Mouse (Mus musculus): ENCODE results near the gene Apbb2. TPM values are rescaled to one million over a fixed set of nuclear protein-coding genes. Genes with fewer than 3 reads are reported as not detected.
A peak's percentile ranks its signal among the peaks of the same experiment; 100 is the strongest.

The Apbb2 gene
- total RNA-seq, 2 experiments from 2014 or later: 47.3 to 60.3 TPM

- DNase-seq: peak; percentile 16
These were observed 280.0 kb downstream of the Apbb2 start for GRCm38 (mm10) chr5:66338583-66338982.

- peak; percentile 65 for DNase-seq
These were observed 280.6 kb downstream of the Apbb2 start for GRCm38 (mm10) chr5:66337969-66338345.

- DNase-seq: peak; percentile 74
These were observed 281.3 kb downstream of the Apbb2 start for GRCm38 (mm10) chr5:66337025-66337968.

GRCm38 (mm10) chr5:66330806-66331205 is 287.8 kb downstream of the Apbb2 start:
- DNase-seq: no peak

- no peak for DNase-seq
These were observed 289.8 kb downstream of the Apbb2 start for GRCm38 (mm10) chr5:66328766-66329165.

- DNase-seq: no peak
These were observed 290.4 kb downstream of the Apbb2 start for GRCm38 (mm10) chr5:66327949-66328726.

- DNase-seq: peak; percentile 9
These were observed 292.2 kb downstream of the Apbb2 start for GRCm38 (mm10) chr5:66326395-66326794.

- DNase-seq: no peak
These were observed 295.0 kb downstream of the Apbb2 start for GRCm38 (mm10) chr5:66323603-66324002.

- no peak for DNase-seq
These were observed 295.5 kb downstream of the Apbb2 start for GRCm38 (mm10) chr5:66323131-66323530.

- DNase-seq: no peak
These were observed 298.7 kb downstream of the Apbb2 start for GRCm38 (mm10) chr5:66319827-66320404.

GRCm38 (mm10) chr5:66319341-66319740 is 299.2 kb downstream of the Apbb2 start:
- peak; percentile 84 for DNase-seq

GRCm38 (mm10) chr5:66315791-66316190 is 302.8 kb downstream of the Apbb2 start:
- DNase-seq: no peak

- DNase-seq: no peak
These were observed 307.8 kb downstream of the Apbb2 start for GRCm38 (mm10) chr5:66310806-66311205.

GRCm38 (mm10) chr5:66310328-66310727 is 308.3 kb downstream of the Apbb2 start:
- DNase-seq: no peak

- DNase-seq: no peak
These were observed 313.1 kb downstream of the Apbb2 start for GRCm38 (mm10) chr5:66305511-66305910.

- DNase-seq: no peak
These were observed 314.1 kb downstream of the Apbb2 start for GRCm38 (mm10) chr5:66304300-66305067.

GRCm38 (mm10) chr5:66302873-66303272 is 315.7 kb downstream of the Apbb2 start:
- no peak for DNase-seq

GRCm38 (mm10) chr5:66302085-66302815 is 316.3 kb downstream of the Apbb2 start:
- no peak for DNase-seq

GRCm38 (mm10) chr5:66300576-66300975 is 318.0 kb downstream of the Apbb2 start:
- no peak for DNase-seq

GRCm38 (mm10) chr5:66298856-66299255 is 319.7 kb downstream of the Apbb2 start:
- DNase-seq: peak; percentile 45

- no peak for DNase-seq
These were observed 322.5 kb downstream of the Apbb2 start for GRCm38 (mm10) chr5:66296116-66296515.

Measured in adrenal gland, postnatal 10 days (tissue).